Mouse (Mus musculus): ENCODE measurements around the gene Gfm2.

DNA sequence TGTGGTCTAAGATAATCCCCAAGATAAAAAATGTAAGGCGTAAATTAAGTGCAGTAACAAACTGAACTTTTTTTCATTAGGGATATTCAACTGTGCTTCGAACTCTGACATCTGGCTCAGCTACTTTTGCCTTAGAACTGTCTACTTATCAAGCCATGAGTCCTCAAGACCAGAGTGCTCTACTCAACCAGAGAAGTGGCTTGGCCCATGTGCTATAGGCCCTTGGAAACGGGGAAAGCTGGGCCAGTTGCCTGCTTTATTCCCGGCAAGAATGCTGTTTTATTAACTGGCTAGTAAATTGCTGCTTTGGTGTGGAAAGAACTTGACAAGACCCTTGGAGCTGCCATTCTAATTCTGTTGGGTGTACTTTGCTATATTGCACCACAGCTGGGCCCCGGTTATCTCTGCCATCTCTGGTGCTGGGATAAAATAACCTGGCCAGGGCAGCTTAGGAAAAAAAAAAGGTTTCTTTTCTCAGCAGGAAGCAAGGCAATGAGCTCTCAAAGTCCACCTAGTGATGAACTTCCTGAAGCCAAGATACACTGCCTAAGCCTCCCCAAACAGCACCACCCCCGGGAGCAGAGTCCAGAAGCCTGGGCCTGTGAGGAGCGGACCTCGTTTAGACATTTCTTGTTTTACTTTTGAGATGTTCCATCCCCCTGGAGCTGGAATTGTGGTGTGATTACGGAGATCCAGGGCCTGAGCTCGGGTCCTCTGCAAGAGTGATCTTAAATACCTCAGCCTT lies 38.0 kb downstream of the Gfm2 start:
- TF ChIP-seq CTCF (IDR thresholded peaks at IDR 0.05; ENCODE audit: control insufficient read depth, insufficient read depth, low read length) (no peak), POLR2A (IDR thresholded peaks at IDR 0.05; ENCODE audit: borderline replicate concordance, control insufficient read depth, low read depth, low read length) (no peak)

All from bone marrow, adult 2 months (tissue).